Mouse (Mus musculus): ENCODE results near the gene Rgs19. TPM values are rescaled to one million over a fixed set of nuclear protein-coding genes. Genes with fewer than 3 reads are reported as not detected.

Gene Rgs19
- polyA plus RNA-seq, 1 experiment from 2014 or later = 18.6 TPM

- ATAC-seq (no peak), DNase-seq (no peak)
- no peak for TF ChIP-seq CTCF (IDR thresholded peaks at IDR 0.05; ENCODE audit: low read depth)
- no peak for TF ChIP-seq EP300 (IDR thresholded peaks at IDR 0.05; ENCODE audit: low read depth)
- Histone ChIP-seq H3K36me3 (replicated peaks; ENCODE audit: insufficient read depth, low read length) (no peaks in the 10 kb centered on the region), H3K9me3 (ENCODE audit: low read length) (no peaks in the 10 kb centered on the region), H3K4me3 (ENCODE audit: low read depth, low read length) (no peak overlapping the region), H3K4me1 (ENCODE audit: insufficient read depth) (no peaks in the 10 kb centered on the region), H3K4me2 (ENCODE audit: low read depth, low read length) (no peak overlapping the region), H3K9ac (replicated peaks) (no peak overlapping the region), H3K27ac (ENCODE audit: low read depth) (no peak overlapping the region), H3K27me3 (ENCODE audit: insufficient read depth, low read length) (no peaks in the 10 kb centered on the region)
- 42% methylated on average over 3 of the region's 3 CpGs for WGBS (ENCODE audit: insufficient replicate concordance)
These were observed 23.2 kb upstream of the Rgs19 start for GRCm38 (mm10) chr2:181716991-181717390.

GRCm38 (mm10) chr2:181715382-181715781 lies 21.6 kb upstream of the Rgs19 start:
- H3K36me3 ChIP-seq (replicated peaks; ENCODE audit: insufficient read depth, low read length) = no peaks in the 10 kb centered on the region
- no peak overlapping the region for H3K9ac ChIP-seq (replicated peaks)
- WGBS (ENCODE audit: insufficient replicate concordance) = 60% methylated on average over 3 of the region's 3 CpGs
- H3K4me1 ChIP-seq (ENCODE audit: insufficient read depth) = no peaks in the 10 kb centered on the region
- H3K4me3 ChIP-seq (ENCODE audit: low read depth, low read length) = no peak overlapping the region
- TF ChIP-seq EP300 (IDR thresholded peaks at IDR 0.05; ENCODE audit: low read depth) (no peak), CTCF (IDR thresholded peaks at IDR 0.05; ENCODE audit: low read depth) (no peak)
- H3K4me2 ChIP-seq (ENCODE audit: low read depth, low read length) = no peak overlapping the region
- no peaks in the 10 kb centered on the region for H3K27me3 ChIP-seq (ENCODE audit: insufficient read depth, low read length)
- no peak overlapping the region for H3K27ac ChIP-seq (ENCODE audit: low read depth)
- ATAC-seq (no peak), DNase-seq (no peak)
- H3K9me3 ChIP-seq (ENCODE audit: low read length) = no peaks in the 10 kb centered on the region

- DNase-seq (no peak), ATAC-seq (no peak)
- H3K4me1 ChIP-seq (ENCODE audit: insufficient read depth) = no peaks in the 10 kb centered on the region
- TF ChIP-seq EP300 (IDR thresholded peaks at IDR 0.05; ENCODE audit: low read depth) (no peak), CTCF (IDR thresholded peaks at IDR 0.05; ENCODE audit: low read depth) (no peak)
- H3K4me2 ChIP-seq (ENCODE audit: low read depth, low read length) = no peak within 1 kb of the TSS
- no peaks in the 10 kb centered on the region for H3K27me3 ChIP-seq (ENCODE audit: insufficient read depth, low read length)
- no peaks in the 10 kb centered on the region for H3K9me3 ChIP-seq (ENCODE audit: low read length)
- H3K4me3 ChIP-seq (ENCODE audit: low read depth, low read length) = no peak within 1 kb of the TSS
- no peaks in the 10 kb centered on the region for H3K36me3 ChIP-seq (replicated peaks; ENCODE audit: insufficient read depth, low read length)
- 4% methylated on average over 7 of the region's 7 CpGs for WGBS (ENCODE audit: insufficient replicate concordance)
- no peak within 1 kb of the TSS for H3K9ac ChIP-seq (replicated peaks)
- no peak within 1 kb of the TSS for H3K27ac ChIP-seq (ENCODE audit: low read depth)
These were observed 21.1 kb upstream of the Rgs19 start, which contains the start of gene Oprl1 for GRCm38 (mm10) chr2:181714903-181715326. Oprl1 (plus strand) TSS chr2:181715016.

- ATAC-seq = no peak
- no peak overlapping the region for H3K27ac ChIP-seq (ENCODE audit: low read depth)
These were observed 20.0 kb upstream of the Rgs19 start for GRCm38 (mm10) chr2:181713749-181714148.

GRCm38 (mm10) chr2:181706668-181707067 lies 12.9 kb upstream of the Rgs19 start:
- Histone ChIP-seq H3K36me3 (replicated peaks; ENCODE audit: insufficient read depth, low read length) (no peaks in the 10 kb centered on the region), H3K4me3 (ENCODE audit: low read depth, low read length) (no peak overlapping the region), H3K27ac (ENCODE audit: low read depth) (no peak overlapping the region), H3K4me2 (ENCODE audit: low read depth, low read length) (no peak overlapping the region), H3K4me1 (ENCODE audit: insufficient read depth) (no peaks in the 10 kb centered on the region), H3K9ac (replicated peaks) (no peak overlapping the region), H3K9me3 (ENCODE audit: low read length) (no peaks in the 10 kb centered on the region), H3K27me3 (ENCODE audit: insufficient read depth, low read length) (no peaks in the 10 kb centered on the region)
- ATAC-seq (no peak), DNase-seq (no peak)
- WGBS (ENCODE audit: insufficient replicate concordance) = 35% methylated on average over 4 of the region's 4 CpGs
- TF ChIP-seq EP300 (IDR thresholded peaks at IDR 0.05; ENCODE audit: low read depth) (no peak), CTCF (IDR thresholded peaks at IDR 0.05; ENCODE audit: low read depth) (peak; percentile 69)

More at GRCm38 (mm10) chr2:181713749-181714148, 20.0 kb upstream of the Rgs19 start:
- no peaks in the 10 kb centered on the region for H3K27me3 ChIP-seq (ENCODE audit: insufficient read depth, low read length)
- H3K4me1 ChIP-seq (ENCODE audit: insufficient read depth) = no peaks in the 10 kb centered on the region
- H3K36me3 ChIP-seq (replicated peaks; ENCODE audit: insufficient read depth, low read length) = no peaks in the 10 kb centered on the region
- no peak overlapping the region for H3K9ac ChIP-seq (replicated peaks)
- no peak overlapping the region for H3K4me2 ChIP-seq (ENCODE audit: low read depth, low read length)
- H3K4me3 ChIP-seq (ENCODE audit: low read depth, low read length) = no peak overlapping the region
- WGBS (ENCODE audit: insufficient replicate concordance) = 85% methylated on average over 1 of the region's 1 CpGs
- TF ChIP-seq EP300 (IDR thresholded peaks at IDR 0.05; ENCODE audit: low read depth) = no peak
- TF ChIP-seq CTCF (IDR thresholded peaks at IDR 0.05; ENCODE audit: low read depth) = no peak
- no peaks in the 10 kb centered on the region for H3K9me3 ChIP-seq (ENCODE audit: low read length)
- no peak for DNase-seq

- no peak within 1 kb of the TSS for H3K27ac ChIP-seq (ENCODE audit: low read depth)
- no peaks in the 10 kb centered on the region for H3K36me3 ChIP-seq (replicated peaks; ENCODE audit: insufficient read depth, low read length)
- H3K27me3 ChIP-seq (ENCODE audit: insufficient read depth, low read length) = no peaks in the 10 kb centered on the region
- no peak for DNase-seq
- peaks cover 2% of the 10 kb centered on the region; the same call in 1 of the 2 replicates for H3K4me1 ChIP-seq (ENCODE audit: insufficient read depth)
- H3K4me3 ChIP-seq (ENCODE audit: low read depth, low read length) = no peak within 1 kb of the TSS
- no peak for ATAC-seq
- no peak within 1 kb of the TSS for H3K4me2 ChIP-seq (ENCODE audit: low read depth, low read length)
- 51% methylated on average over 5 of the region's 5 CpGs for WGBS (ENCODE audit: insufficient replicate concordance)
- H3K9me3 ChIP-seq (ENCODE audit: low read length) = no peaks in the 10 kb centered on the region
- TF ChIP-seq EP300 (IDR thresholded peaks at IDR 0.05; ENCODE audit: low read depth) (no peak), CTCF (IDR thresholded peaks at IDR 0.05; ENCODE audit: low read depth) (no peak)
- H3K9ac ChIP-seq (replicated peaks) = no peak within 1 kb of the TSS
These were observed 4.5 kb upstream of the Rgs19 start, which contains the start of gene Lkaaear1 for GRCm38 (mm10) chr2:181698241-181698640. Lkaaear1 (minus strand) TSS chr2:181698442.
